Mouse (Mus musculus) embryonic facial prominence, embryonic 14.5 days (tissue): ENCODE measurements around the gene Olfr982. TPM values are rescaled to one million over a fixed set of nuclear protein-coding genes. Genes with fewer than 3 reads are reported as not detected.

Experiments used
- ATAC-seq: fragments of 200-750 bp; cut with Nextera tagmentation; 2 replicates; pipeline ENCODE4 v1.8.0; 2017; ENCODE audit warnings: low read depth, moderate number of reproducible peaks, moderate TSS enrichment
- DNase-seq: peaks from one replicate; pipeline ENCODE4 v3.0.0-alpha.2; 2015; ENCODE audit warnings: low spot score
- H3K27ac ChIP-seq: fragments of 300-500 bp; sonication (generic); replicated peaks from 2 replicates; pipeline ENCODE4 v1.5.1; 2014; ENCODE audit warnings: low read depth, mild to moderate bottlenecking, low read length, moderate library complexity
- H3K27me3 ChIP-seq: fragments of 300-500 bp; sonication (generic); replicated peaks from 2 replicates; pipeline ENCODE4 v1.6.1; 2014; ENCODE audit warnings: low read length; ENCODE audit not compliant: control insufficient read depth, insufficient read depth
- H3K36me3 ChIP-seq: fragments of 300-500 bp; sonication (generic); 2 replicates; pipeline ENCODE4 v1.6.1; 2014; ENCODE audit warnings: low read length, mixed read lengths; ENCODE audit not compliant: control insufficient read depth, insufficient read depth
- H3K4me1 ChIP-seq: fragments of 300-500 bp; sonication (generic); 2 replicates; pipeline ENCODE4 v1.6.1; 2014; ENCODE audit warnings: antibody characterized with exemption, low read length; ENCODE audit not compliant: control insufficient read depth, insufficient read depth
- H3K4me2 ChIP-seq: fragments of 300-500 bp; sonication (generic); 2 replicates; pipeline ENCODE4 v1.6.1; 2014; ENCODE audit warnings: low read depth, mild to moderate bottlenecking, low read length, moderate library complexity, mixed read lengths
- H3K4me3 ChIP-seq: fragments of 300-500 bp; sonication (generic); 2 replicates; pipeline ENCODE4 v1.5.1; 2014; ENCODE audit warnings: low read depth, mild to moderate bottlenecking, low read length
- H3K9ac ChIP-seq: fragments of 300-500 bp; sonication (generic); 2 replicates; pipeline ENCODE4 v1.6.1; 2014; ENCODE audit warnings: low read depth, mild to moderate bottlenecking, low read length, moderate library complexity, mixed read lengths
- H3K9me3 ChIP-seq: fragments of 300-500 bp; sonication (generic); 2 replicates; pipeline ENCODE4 v1.6.1; 2016; ENCODE audit warnings: low read length; ENCODE audit not compliant: control insufficient read depth
- WGBS: fragments of 180-500 bp; shearing (Covaris S2); extraction: QIAGEN DNeasy Blood & Tissue Kit; methylation state at CpG from one replicate; pipeline ENCODE4 v1.1.7; 2014; 5-methylcytosine and 5-hydroxymethylcytosine counted together
- polyA plus RNA-seq: library from polyadenylated mRNA; unstranded; fragments of >200 nt; fragmentation: Nextera tagmentation; extraction: Ambion mirVana; gene quantifications from 2 replicates; pipeline ENCODE4 v1.2.1, GENCODE M21; 2014

Gene Olfr982
- not detected in 2 replicates for polyA plus RNA-seq

DNA sequence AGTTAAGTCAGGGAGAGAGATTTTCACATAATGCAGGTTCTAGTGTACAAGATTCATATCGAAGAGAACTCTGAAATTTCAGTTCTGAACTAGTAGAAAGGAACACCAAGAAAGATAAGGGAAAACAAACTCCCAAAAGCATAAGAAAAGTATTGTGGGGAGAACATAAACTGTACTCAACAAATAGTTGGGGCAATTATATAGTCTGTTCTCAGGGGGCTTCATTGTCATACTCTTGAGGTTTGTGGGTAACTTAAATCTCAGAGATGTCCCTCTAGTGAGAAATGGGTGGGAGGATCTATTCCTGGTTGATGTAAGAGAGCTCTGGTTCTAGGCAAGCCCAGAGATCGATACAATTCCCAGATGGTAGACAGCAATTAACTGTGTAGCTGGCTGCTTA, at the start of gene Olfr982:
Gene Olfr982, plus strand, starts transcription at position 301 of the 400 bp plus-strand sequence.
- Histone ChIP-seq H3K27ac (no peak within 1 kb of the TSS), H3K4me2 (no peak within 1 kb of the TSS), H3K9me3 (no peaks in the 10 kb centered on the region), H3K4me1 (no peaks in the 10 kb centered on the region), H3K9ac (no peak within 1 kb of the TSS), H3K27me3 (no peaks in the 10 kb centered on the region), H3K36me3 (no peaks in the 10 kb centered on the region), H3K4me3 (no peak within 1 kb of the TSS)
- no peak for DNase-seq
- 73% methylated on average over 2 of the region's 2 CpGs for WGBS
- ATAC-seq: no peak

DNA sequence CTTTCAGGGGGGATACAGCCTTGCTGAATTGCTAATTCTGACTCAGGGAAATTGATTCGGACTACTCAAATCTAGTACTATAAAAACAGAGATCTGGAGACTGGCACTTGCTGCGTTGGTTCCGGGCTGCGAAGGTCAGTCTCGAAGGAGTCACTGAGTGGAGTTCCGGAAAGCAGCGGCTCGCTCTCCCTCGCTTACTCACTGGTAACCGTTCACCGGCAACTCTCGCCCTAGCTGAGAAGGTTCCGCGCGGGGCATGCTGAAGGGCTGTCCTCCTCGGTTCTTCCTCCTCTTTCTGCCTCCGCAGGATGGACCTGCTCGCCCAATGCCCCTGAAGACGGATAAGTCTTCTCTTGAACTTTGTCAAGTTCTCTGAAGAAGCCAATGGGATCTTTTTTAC, 23.5 kb upstream of the Olfr982 start:
- Histone ChIP-seq H3K4me2 (no peak overlapping the region), H3K4me3 (no peak overlapping the region), H3K27me3 (no peaks in the 10 kb centered on the region), H3K4me1 (no peaks in the 10 kb centered on the region), H3K9ac (no peak overlapping the region), H3K27ac (no peak overlapping the region), H3K9me3 (no peaks in the 10 kb centered on the region), H3K36me3 (no peaks in the 10 kb centered on the region)
- ATAC-seq: no peak
- 91% methylated on average over 19 of the region's 19 CpGs for WGBS
- DNase-seq: no peak

DNA sequence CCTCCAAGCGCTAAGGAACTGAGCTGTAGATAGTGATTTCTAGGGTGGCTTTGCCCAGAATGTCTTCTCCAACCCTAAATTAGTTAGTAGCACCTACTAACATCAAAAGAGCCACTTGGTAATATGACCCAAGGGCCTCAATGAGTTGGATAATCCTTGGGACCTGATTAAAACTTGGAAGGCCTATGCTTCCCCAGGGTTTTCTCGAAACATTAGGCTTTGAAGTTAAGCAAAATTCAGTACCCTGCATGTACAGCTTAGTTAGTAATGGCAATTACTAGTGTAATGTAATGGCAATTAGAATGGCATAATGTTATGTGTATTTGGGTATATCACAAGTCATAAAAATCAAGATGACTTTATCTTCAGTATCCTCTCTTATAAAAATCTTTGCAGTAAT, 19.9 kb downstream of the Olfr982 start, which contains the start of gene Olfr983:
Gene Olfr983, minus strand, starts transcription at position 101 of the 400 bp plus-strand sequence.
- H3K36me3 ChIP-seq: no peaks in the 10 kb centered on the region
- H3K4me1 ChIP-seq: no peaks in the 10 kb centered on the region
- WGBS: 73% methylated on average over 2 of the region's 2 CpGs
- no peak within 1 kb of the TSS for H3K4me2 ChIP-seq
- H3K9me3 ChIP-seq: no peaks in the 10 kb centered on the region
- H3K27me3 ChIP-seq: no peaks in the 10 kb centered on the region
- no peak within 1 kb of the TSS for H3K9ac ChIP-seq
- no peak for DNase-seq
- no peak within 1 kb of the TSS for H3K27ac ChIP-seq
- no peak within 1 kb of the TSS for H3K4me3 ChIP-seq
- ATAC-seq: no peak

DNA sequence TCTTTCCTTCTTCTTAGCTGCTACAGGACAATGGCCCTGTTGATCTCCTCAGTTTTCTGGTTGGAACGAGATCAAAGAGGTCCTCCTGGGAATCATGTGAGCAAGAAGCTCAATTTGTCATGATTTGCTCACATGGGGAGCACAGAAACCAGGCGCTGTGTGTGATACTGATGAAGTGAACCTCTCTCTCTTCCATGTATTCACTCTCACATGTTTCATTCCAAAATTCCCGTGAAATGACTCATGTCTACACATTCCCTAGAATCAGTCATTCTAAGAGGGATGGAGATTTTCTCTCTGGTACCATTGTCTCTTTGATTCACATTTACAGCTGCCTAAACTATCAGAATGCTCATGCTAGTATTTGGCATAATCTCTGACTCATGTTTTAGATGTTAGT, 21.1 kb downstream of the Olfr982 start:
- no peaks in the 10 kb centered on the region for H3K36me3 ChIP-seq
- no peak overlapping the region for H3K9ac ChIP-seq
- DNase-seq (no peak), ATAC-seq (no peak)
- no peaks in the 10 kb centered on the region for H3K27me3 ChIP-seq
- no peak overlapping the region for H3K4me3 ChIP-seq
- H3K4me2 ChIP-seq: no peak overlapping the region
- no peaks in the 10 kb centered on the region for H3K4me1 ChIP-seq
- H3K9me3 ChIP-seq: no peaks in the 10 kb centered on the region
- no peak overlapping the region for H3K27ac ChIP-seq
- 45% methylated on average over 3 of the region's 3 CpGs for WGBS

DNA sequence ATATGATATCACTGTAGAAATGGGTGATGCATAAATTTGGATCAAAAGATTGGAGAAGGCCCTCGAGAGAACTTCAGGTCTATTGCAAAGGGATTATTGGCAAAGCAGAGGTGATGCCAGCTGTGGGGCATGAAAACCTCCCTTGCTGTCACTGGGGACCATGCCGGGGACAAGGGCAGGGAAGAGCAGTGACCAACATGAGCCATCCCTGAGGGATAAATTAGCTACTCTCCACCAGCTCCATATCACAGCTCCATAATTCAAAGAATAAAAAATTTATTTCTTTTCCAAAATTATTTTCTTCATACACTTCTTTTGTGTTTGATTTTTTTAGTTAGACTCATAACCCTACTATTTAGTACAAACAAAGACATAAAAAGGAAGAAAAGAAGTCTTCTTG, 40.5 kb downstream of the Olfr982 start, which contains the start of gene Olfr984:
Gene Olfr984, minus strand, starts transcription at position 101 of the 400 bp plus-strand sequence.
- no peaks in the 10 kb centered on the region for H3K4me1 ChIP-seq
- H3K9ac ChIP-seq: no peak within 1 kb of the TSS
- ATAC-seq (no peak), DNase-seq (no peak)
- H3K36me3 ChIP-seq: no peaks in the 10 kb centered on the region
- no peaks in the 10 kb centered on the region for H3K27me3 ChIP-seq
- 89% methylated on average over 2 of the region's 2 CpGs for WGBS
- no peak within 1 kb of the TSS for H3K4me3 ChIP-seq
- no peak within 1 kb of the TSS for H3K27ac ChIP-seq
- no peak within 1 kb of the TSS for H3K4me2 ChIP-seq
- no peaks in the 10 kb centered on the region for H3K9me3 ChIP-seq

DNA sequence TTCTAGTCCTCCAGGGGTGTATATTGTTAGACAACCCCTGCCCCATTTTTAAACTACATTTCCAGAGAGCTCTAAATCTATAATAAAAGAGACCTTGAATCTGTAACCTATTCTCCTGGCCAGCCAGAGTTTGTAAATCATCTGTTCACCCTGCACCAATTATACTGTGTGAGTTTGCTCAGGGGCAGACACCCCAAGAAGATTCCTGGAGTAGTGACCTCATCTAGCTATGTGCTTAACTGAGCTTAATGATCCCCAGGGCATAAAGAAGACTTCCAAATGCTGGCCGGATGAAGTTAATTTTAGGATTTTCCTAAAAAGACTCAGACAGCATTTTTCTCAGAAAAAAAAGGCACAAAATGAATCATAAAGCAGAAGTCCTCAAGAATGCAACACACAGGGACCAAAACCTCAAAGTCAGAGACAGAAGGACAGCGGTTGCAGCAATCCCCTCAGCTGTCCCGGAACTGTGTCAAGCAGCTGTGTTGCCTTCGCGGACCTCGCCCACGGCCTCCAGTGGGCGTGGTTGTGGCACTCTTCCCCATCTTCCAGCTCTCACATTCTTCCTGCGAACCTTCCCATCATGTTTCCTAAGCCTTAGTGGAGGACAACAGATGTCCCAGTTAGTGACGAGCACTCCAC, 43.1 kb downstream of the Olfr982 start:
- 32% methylated on average over 10 of the region's 10 CpGs for WGBS
- Histone ChIP-seq H3K27ac (peak overlapping the region; percentile 19; the same call in 1 of the 2 replicates), H3K9ac (no peak overlapping the region), H3K9me3 (no peaks in the 10 kb centered on the region), H3K4me2 (0 out of 2 replicates have a peak overlapping the region, but pooled peaks have one; percentile 7), H3K36me3 (no peaks in the 10 kb centered on the region), H3K4me3 (no peak overlapping the region), H3K4me1 (no peaks in the 10 kb centered on the region), H3K27me3 (no peaks in the 10 kb centered on the region)
- ATAC-seq: peak; percentile 75
- peak; percentile 79 for DNase-seq

DNA sequence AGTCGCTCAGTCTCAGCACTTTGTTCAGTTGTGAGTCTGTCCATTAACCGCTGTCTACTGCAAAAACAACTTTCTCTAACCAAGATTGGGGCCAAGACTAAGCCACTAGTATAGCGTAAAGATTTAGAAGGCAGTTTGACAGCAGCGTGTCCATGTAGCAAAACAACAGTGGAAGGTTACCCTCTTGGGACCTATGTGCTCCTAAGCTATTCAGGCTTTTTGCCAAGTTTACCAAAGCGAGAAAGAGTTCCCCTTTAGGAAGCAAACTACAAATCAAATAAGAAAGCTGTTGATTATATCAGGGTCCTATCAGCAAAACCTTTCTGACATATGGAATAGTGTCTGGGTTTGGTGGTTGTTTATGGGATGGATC, 43.6 kb downstream of the Olfr982 start:
- no peak overlapping the region for H3K9ac ChIP-seq
- H3K36me3 ChIP-seq: no peaks in the 10 kb centered on the region
- ATAC-seq (no peak), DNase-seq (peak; percentile 52)
- H3K4me3 ChIP-seq: no peak overlapping the region
- H3K4me1 ChIP-seq: no peaks in the 10 kb centered on the region
- H3K4me2 ChIP-seq: 0 out of 2 replicates have a peak overlapping the region, but pooled peaks have one; percentile 7
- WGBS: 60% methylated on average over 5 of the region's 5 CpGs
- H3K27ac ChIP-seq: peak overlapping the region; percentile 19; the same call in 1 of the 2 replicates
- H3K27me3 ChIP-seq: no peaks in the 10 kb centered on the region
- H3K9me3 ChIP-seq: no peaks in the 10 kb centered on the region
